Mouse (Mus musculus): ENCODE results near the gene Ppara. TPM values are rescaled to one million over a fixed set of nuclear protein-coding genes. Genes with fewer than 3 reads are reported as not detected.

The Ppara gene
- polyA plus RNA-seq, 1 experiment from 2014 or later = 2.2 TPM

- Histone ChIP-seq H3K9ac (replicated peaks; ENCODE audit: low read depth, low read length) (no peak overlapping the region), H3K4me3 (ENCODE audit: low read depth, low read length) (no peak overlapping the region), H3K36me3 (ENCODE audit: control insufficient read depth, insufficient read depth, low read length) (no peaks in the 10 kb centered on the region), H3K9me3 (ENCODE audit: control insufficient read depth, low read depth, low read length) (no peaks in the 10 kb centered on the region), H3K4me1 (ENCODE audit: control insufficient read depth, insufficient read depth, low read length) (no peaks in the 10 kb centered on the region), H3K4me2 (replicated peaks; ENCODE audit: low read depth, low read length) (no peak overlapping the region), H3K27me3 (ENCODE audit: control insufficient read depth, insufficient read depth, low read length) (no peaks in the 10 kb centered on the region), H3K27ac (ENCODE audit: low read length) (no peak overlapping the region)
- 71% methylated on average over 5 of the region's 5 CpGs for WGBS
- no peak for ATAC-seq (ENCODE audit: insufficient number of reproducible peaks, insufficient read depth, low FRiP score, low read depth)
Observed at GRCm38 (mm10) chr15:85829470-85829869, 94.7 kb downstream of the Ppara start.

DNA sequence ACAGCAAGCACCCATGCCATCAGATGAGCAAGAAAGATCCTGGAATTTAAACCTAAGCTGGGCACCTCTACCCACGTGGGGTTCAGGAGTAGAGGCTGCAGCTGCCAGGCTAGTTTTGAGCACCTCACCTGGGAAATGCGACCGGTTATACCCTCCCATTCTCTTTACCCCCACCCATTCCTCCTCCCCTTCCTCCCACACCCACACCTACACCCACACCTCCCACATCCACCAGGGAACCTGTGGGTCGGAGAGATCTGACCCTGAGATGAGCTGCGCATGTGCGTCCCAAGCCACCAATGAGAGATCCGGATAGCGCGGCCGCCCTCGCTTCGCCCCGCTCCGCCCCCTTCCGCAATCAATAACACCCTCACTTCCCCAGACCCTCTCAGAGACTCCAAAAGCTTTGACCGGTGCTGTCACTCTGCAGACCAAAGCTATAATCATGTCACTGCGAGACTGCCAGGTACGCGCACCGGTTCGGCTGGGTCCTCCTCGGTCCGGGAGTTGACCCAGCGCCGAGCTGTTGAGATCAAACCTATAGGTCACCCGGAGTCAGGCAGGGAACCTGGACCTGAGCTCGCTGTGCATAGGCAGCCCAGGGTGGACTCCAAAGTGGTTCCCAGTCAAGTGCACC, 97.3 kb downstream of the Ppara start, which contains the start of gene Ttc38:
Gene Ttc38 (plus strand): TSS at position 353 of the 637 bp plus-strand sequence.
- Histone ChIP-seq H3K4me2 (replicated peaks; ENCODE audit: low read depth, low read length) (peak within 1 kb of the TSS; percentile 81), H3K9ac (replicated peaks; ENCODE audit: low read depth, low read length) (peak within 1 kb of the TSS; percentile 28), H3K9me3 (ENCODE audit: control insufficient read depth, low read depth, low read length) (no peaks in the 10 kb centered on the region), H3K27me3 (ENCODE audit: control insufficient read depth, insufficient read depth, low read length) (no peaks in the 10 kb centered on the region), H3K27ac (ENCODE audit: low read length) (no peak within 1 kb of the TSS), H3K36me3 (ENCODE audit: control insufficient read depth, insufficient read depth, low read length) (no peaks in the 10 kb centered on the region), H3K4me3 (ENCODE audit: low read depth, low read length) (peak within 1 kb of the TSS; percentile 55), H3K4me1 (ENCODE audit: control insufficient read depth, insufficient read depth, low read length) (no peaks in the 10 kb centered on the region)
- ATAC-seq (ENCODE audit: insufficient number of reproducible peaks, insufficient read depth, low FRiP score, low read depth) = peak; percentile 94
- under 1% methylated on average over 27 of the region's 27 CpGs for WGBS

- Histone ChIP-seq H3K27me3 (ENCODE audit: control insufficient read depth, insufficient read depth, low read length) (no peaks in the 10 kb centered on the region), H3K27ac (ENCODE audit: low read length) (no peak overlapping the region), H3K4me2 (replicated peaks; ENCODE audit: low read depth, low read length) (peak overlapping the region; percentile 81), H3K4me1 (ENCODE audit: control insufficient read depth, insufficient read depth, low read length) (no peaks in the 10 kb centered on the region), H3K9me3 (ENCODE audit: control insufficient read depth, low read depth, low read length) (no peaks in the 10 kb centered on the region), H3K9ac (replicated peaks; ENCODE audit: low read depth, low read length) (peak overlapping the region; percentile 28; the same call in 1 of the 2 replicates), H3K4me3 (ENCODE audit: low read depth, low read length) (peak overlapping the region; percentile 55), H3K36me3 (ENCODE audit: control insufficient read depth, insufficient read depth, low read length) (no peaks in the 10 kb centered on the region)
- ATAC-seq (ENCODE audit: insufficient number of reproducible peaks, insufficient read depth, low FRiP score, low read depth) = no peak
- WGBS = 45% methylated on average over 8 of the region's 8 CpGs
Observed at GRCm38 (mm10) chr15:85832599-85832998, 97.8 kb downstream of the Ppara start.

- Histone ChIP-seq H3K9ac (replicated peaks; ENCODE audit: low read depth, low read length) (no peak overlapping the region), H3K4me1 (ENCODE audit: control insufficient read depth, insufficient read depth, low read length) (no peaks in the 10 kb centered on the region), H3K27ac (ENCODE audit: low read length) (no peak overlapping the region), H3K4me3 (ENCODE audit: low read depth, low read length) (no peak overlapping the region), H3K36me3 (ENCODE audit: control insufficient read depth, insufficient read depth, low read length) (no peaks in the 10 kb centered on the region), H3K9me3 (ENCODE audit: control insufficient read depth, low read depth, low read length) (no peaks in the 10 kb centered on the region), H3K4me2 (replicated peaks; ENCODE audit: low read depth, low read length) (no peak overlapping the region), H3K27me3 (ENCODE audit: control insufficient read depth, insufficient read depth, low read length) (no peaks in the 10 kb centered on the region)
- ATAC-seq (ENCODE audit: insufficient number of reproducible peaks, insufficient read depth, low FRiP score, low read depth) = no peak
- 55% methylated on average over 3 of the region's 3 CpGs for WGBS
Observed at GRCm38 (mm10) chr15:85835335-85835734, 100.6 kb downstream of the Ppara start.

- H3K4me3 ChIP-seq (ENCODE audit: low read depth, low read length) = no peak overlapping the region
- no peak overlapping the region for H3K9ac ChIP-seq (replicated peaks; ENCODE audit: low read depth, low read length)
- H3K27me3 ChIP-seq (ENCODE audit: control insufficient read depth, insufficient read depth, low read length) = no peaks in the 10 kb centered on the region
- ATAC-seq (ENCODE audit: insufficient number of reproducible peaks, insufficient read depth, low FRiP score, low read depth) = no peak
- 91% methylated on average over 5 of the region's 5 CpGs for WGBS
- H3K27ac ChIP-seq (ENCODE audit: low read length) = no peak overlapping the region
- H3K4me1 ChIP-seq (ENCODE audit: control insufficient read depth, insufficient read depth, low read length) = no peaks in the 10 kb centered on the region
- H3K4me2 ChIP-seq (replicated peaks; ENCODE audit: low read depth, low read length) = no peak overlapping the region
- H3K9me3 ChIP-seq (ENCODE audit: control insufficient read depth, low read depth, low read length) = no peaks in the 10 kb centered on the region
- H3K36me3 ChIP-seq (ENCODE audit: control insufficient read depth, insufficient read depth, low read length) = no peaks in the 10 kb centered on the region
Observed at GRCm38 (mm10) chr15:85836887-85837286, 102.1 kb downstream of the Ppara start.

DNA sequence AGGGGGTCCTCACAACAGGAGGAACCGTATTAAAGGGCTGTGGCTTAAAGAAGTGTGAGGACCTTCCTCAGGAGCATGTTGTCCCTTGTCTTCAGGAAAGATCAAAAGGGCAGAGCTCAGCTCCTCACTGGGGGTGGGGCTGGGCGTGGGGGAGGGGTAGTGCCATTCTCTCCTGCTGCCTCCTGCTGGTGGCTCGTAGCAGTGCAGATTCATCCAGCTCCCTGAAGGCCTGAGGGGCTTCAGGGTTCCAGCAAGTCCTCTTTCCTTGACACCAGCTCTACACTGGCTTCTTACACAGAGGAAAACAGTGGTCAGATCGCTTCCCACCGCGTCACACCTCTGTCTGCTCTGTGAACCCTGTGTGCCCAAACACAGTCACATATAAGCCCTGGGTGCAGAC, 106.2 kb downstream of the Ppara start:
- no peak overlapping the region for H3K4me3 ChIP-seq (ENCODE audit: low read depth, low read length)
- no peaks in the 10 kb centered on the region for H3K4me1 ChIP-seq (ENCODE audit: control insufficient read depth, insufficient read depth, low read length)
- ATAC-seq (ENCODE audit: insufficient number of reproducible peaks, insufficient read depth, low FRiP score, low read depth) = no peak
- H3K27ac ChIP-seq (ENCODE audit: low read length) = no peak overlapping the region
- H3K9me3 ChIP-seq (ENCODE audit: control insufficient read depth, low read depth, low read length) = no peaks in the 10 kb centered on the region
- H3K9ac ChIP-seq (replicated peaks; ENCODE audit: low read depth, low read length) = no peak overlapping the region
- H3K36me3 ChIP-seq (ENCODE audit: control insufficient read depth, insufficient read depth, low read length) = no peaks in the 10 kb centered on the region
- H3K27me3 ChIP-seq (ENCODE audit: control insufficient read depth, insufficient read depth, low read length) = no peaks in the 10 kb centered on the region
- no peak overlapping the region for H3K4me2 ChIP-seq (replicated peaks; ENCODE audit: low read depth, low read length)
- WGBS = 37% methylated on average over 6 of the region's 6 CpGs

- no peak overlapping the region for H3K9ac ChIP-seq (replicated peaks; ENCODE audit: low read depth, low read length)
- no peaks in the 10 kb centered on the region for H3K9me3 ChIP-seq (ENCODE audit: control insufficient read depth, low read depth, low read length)
- H3K27ac ChIP-seq (ENCODE audit: low read length) = no peak overlapping the region
- H3K4me2 ChIP-seq (replicated peaks; ENCODE audit: low read depth, low read length) = no peak overlapping the region
- ATAC-seq (ENCODE audit: insufficient number of reproducible peaks, insufficient read depth, low FRiP score, low read depth) = no peak
- H3K4me3 ChIP-seq (ENCODE audit: low read depth, low read length) = no peak overlapping the region
- H3K36me3 ChIP-seq (ENCODE audit: control insufficient read depth, insufficient read depth, low read length) = no peaks in the 10 kb centered on the region
- WGBS = 77% methylated on average over 5 of the region's 5 CpGs
- no peaks in the 10 kb centered on the region for H3K27me3 ChIP-seq (ENCODE audit: control insufficient read depth, insufficient read depth, low read length)
- no peaks in the 10 kb centered on the region for H3K4me1 ChIP-seq (ENCODE audit: control insufficient read depth, insufficient read depth, low read length)
Observed at GRCm38 (mm10) chr15:85841796-85842360, 107.1 kb downstream of the Ppara start.

GRCm38 (mm10) chr15:85845071-85845470, 110.3 kb downstream of the Ppara start:
- H3K9ac ChIP-seq (replicated peaks; ENCODE audit: low read depth, low read length) = no peak overlapping the region
- H3K4me3 ChIP-seq (ENCODE audit: low read depth, low read length) = no peak overlapping the region
- H3K27me3 ChIP-seq (ENCODE audit: control insufficient read depth, insufficient read depth, low read length) = no peaks in the 10 kb centered on the region
- no peak overlapping the region for H3K4me2 ChIP-seq (replicated peaks; ENCODE audit: low read depth, low read length)
- no peak for ATAC-seq (ENCODE audit: insufficient number of reproducible peaks, insufficient read depth, low FRiP score, low read depth)
- H3K27ac ChIP-seq (ENCODE audit: low read length) = no peak overlapping the region
- no peaks in the 10 kb centered on the region for H3K4me1 ChIP-seq (ENCODE audit: control insufficient read depth, insufficient read depth, low read length)
- H3K36me3 ChIP-seq (ENCODE audit: control insufficient read depth, insufficient read depth, low read length) = no peaks in the 10 kb centered on the region
- H3K9me3 ChIP-seq (ENCODE audit: control insufficient read depth, low read depth, low read length) = no peaks in the 10 kb centered on the region
